Mouse (Mus musculus): Measurements from ENCODE around the gene Ear6. TPM values are rescaled to one million over a fixed set of nuclear protein-coding genes. Genes with fewer than 3 reads are reported as not detected.
A peak's percentile ranks its signal among the peaks of the same experiment; 100 is the strongest.
"Not testable (repeated sequence)": the region's sequence is repeated elsewhere in the genome, so short reads cannot be mapped to it uniquely, and the experiment has no call there.

Ear6 gene
- polyA plus RNA-seq, 1 experiment from 2014 or later: not detected

DNA sequence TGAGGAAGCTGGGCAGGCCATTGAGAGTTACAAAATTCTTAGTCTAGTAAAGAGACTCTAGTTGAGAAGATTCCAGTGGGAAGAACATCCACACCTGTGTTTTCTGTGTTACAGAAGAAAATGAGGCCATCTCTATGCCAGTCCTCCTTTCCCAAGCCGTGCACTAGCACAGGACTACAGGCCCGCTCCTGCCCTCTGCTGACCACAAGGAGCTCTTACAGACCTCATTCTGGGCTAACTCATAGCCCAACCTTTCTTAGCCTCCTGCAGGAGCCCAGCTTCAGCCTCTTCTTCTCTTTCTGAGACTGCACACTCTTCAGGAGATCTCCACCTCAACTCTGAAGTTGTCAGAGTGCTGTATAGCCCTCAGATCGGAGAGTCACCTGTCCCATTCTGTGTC is 2.5 kb upstream of the Ear6 start:
- not testable (repeated sequence) for H3K36me3 ChIP-seq (ENCODE audit: control insufficient read depth, insufficient read depth, low read length); H3K27ac ChIP-seq (replicated peaks; ENCODE audit: low read depth, low read length); H3K27me3 ChIP-seq (replicated peaks; ENCODE audit: control insufficient read depth, insufficient read depth, low read length); ATAC-seq (ENCODE audit: low read depth); H3K9ac ChIP-seq (ENCODE audit: low read depth, low read length); H3K4me1 ChIP-seq (ENCODE audit: control insufficient read depth, insufficient read depth, low read length); H3K4me2 ChIP-seq (ENCODE audit: low read depth, low read length); H3K4me3 ChIP-seq (ENCODE audit: low read depth, low read length); H3K9me3 ChIP-seq (ENCODE audit: control insufficient read depth, low read length)
- WGBS: 50% methylated on average over 3 of the region's 3 CpGs
- peak; percentile 16 for DNase-seq (ENCODE audit: low spot score)

DNA sequence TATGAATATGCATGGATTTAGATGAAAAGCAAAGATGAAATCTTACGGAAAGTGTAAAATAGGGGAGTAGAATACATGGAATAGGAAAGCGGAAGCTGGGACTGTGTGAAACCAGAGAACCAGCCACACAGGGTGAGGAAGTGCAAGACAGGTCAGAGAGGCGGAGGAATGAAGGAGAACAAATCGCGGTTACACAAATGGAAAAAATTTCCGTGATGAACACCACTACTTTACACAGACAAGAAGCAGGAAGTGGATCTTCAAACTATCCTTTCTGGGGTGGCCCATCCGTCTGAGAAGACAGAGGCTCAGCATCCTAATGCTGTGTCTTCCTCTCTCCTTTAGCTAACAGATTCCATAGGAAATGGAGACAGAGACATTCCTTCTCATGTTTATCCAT is 1.8 kb downstream of the Ear6 start:
- H3K4me3 ChIP-seq (ENCODE audit: low read depth, low read length); H3K9me3 ChIP-seq (ENCODE audit: control insufficient read depth, low read length); H3K4me1 ChIP-seq (ENCODE audit: control insufficient read depth, insufficient read depth, low read length); DNase-seq (ENCODE audit: low spot score); H3K27me3 ChIP-seq (replicated peaks; ENCODE audit: control insufficient read depth, insufficient read depth, low read length); H3K9ac ChIP-seq (ENCODE audit: low read depth, low read length); H3K4me2 ChIP-seq (ENCODE audit: low read depth, low read length); H3K36me3 ChIP-seq (ENCODE audit: control insufficient read depth, insufficient read depth, low read length); H3K27ac ChIP-seq (replicated peaks; ENCODE audit: low read depth, low read length); ATAC-seq (ENCODE audit: low read depth): not testable (repeated sequence)
- WGBS: 74% methylated on average over 7 of the region's 7 CpGs

DNA sequence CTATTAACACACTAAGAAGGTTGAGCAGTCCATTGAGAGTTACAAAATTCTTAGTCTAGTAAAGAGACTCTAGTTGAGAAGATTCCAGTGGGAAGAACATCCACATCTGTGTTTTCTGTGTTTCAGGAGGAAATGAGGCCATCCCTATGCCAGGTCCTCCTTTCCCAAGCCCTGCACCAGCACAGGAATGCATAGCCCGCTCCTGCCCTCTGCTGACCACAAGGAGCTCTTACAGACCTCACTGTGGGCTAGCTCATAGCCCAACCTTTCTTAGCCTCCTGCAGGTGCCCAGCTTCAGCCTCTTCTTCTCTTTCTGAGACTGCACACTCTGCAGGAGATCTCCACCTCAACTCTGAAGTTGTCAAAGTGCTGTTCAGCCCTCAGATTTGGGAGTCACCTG is 10.1 kb downstream of the Ear6 start:
- not testable (repeated sequence) for ATAC-seq (ENCODE audit: low read depth); H3K9ac ChIP-seq (ENCODE audit: low read depth, low read length)

DNA sequence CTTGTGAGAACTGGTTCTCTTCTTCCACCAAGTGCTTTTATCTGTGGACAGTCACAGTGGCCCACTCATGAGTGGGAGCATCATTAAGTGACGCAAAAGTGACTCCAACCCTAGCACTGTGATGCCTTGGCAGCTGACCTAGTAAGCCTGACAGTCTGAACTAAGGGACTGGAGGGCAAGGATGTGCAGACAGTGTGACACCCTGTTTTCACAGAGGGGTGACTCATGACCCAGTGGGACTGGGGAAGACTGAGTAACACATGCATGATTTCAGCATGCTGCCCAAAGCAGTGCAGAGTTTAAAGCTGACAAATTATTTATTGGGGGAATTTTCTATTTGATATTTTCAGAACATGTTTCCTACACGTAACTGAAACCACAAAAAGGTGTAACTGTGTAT is 17.3 kb downstream of the Ear6 start:
- Histone ChIP-seq H3K36me3 (ENCODE audit: control insufficient read depth, insufficient read depth, low read length) (no peaks in the 10 kb centered on the region), H3K4me3 (ENCODE audit: low read depth, low read length) (no peak overlapping the region), H3K9me3 (ENCODE audit: control insufficient read depth, low read length) (no peaks in the 10 kb centered on the region), H3K27ac (replicated peaks; ENCODE audit: low read depth, low read length) (no peak overlapping the region), H3K4me2 (ENCODE audit: low read depth, low read length) (no peak overlapping the region), H3K9ac (ENCODE audit: low read depth, low read length) (no peak overlapping the region), H3K4me1 (ENCODE audit: control insufficient read depth, insufficient read depth, low read length) (no peaks in the 10 kb centered on the region), H3K27me3 (replicated peaks; ENCODE audit: control insufficient read depth, insufficient read depth, low read length) (no peaks in the 10 kb centered on the region)
- no peak for DNase-seq (ENCODE audit: low spot score)
- 73% methylated on average over 2 of the region's 2 CpGs for WGBS
- ATAC-seq (ENCODE audit: low read depth): no peak

More for the DNA sequence above, 10.1 kb downstream of the Ear6 start:
- H3K36me3 ChIP-seq (ENCODE audit: control insufficient read depth, insufficient read depth, low read length); DNase-seq (ENCODE audit: low spot score); H3K27me3 ChIP-seq (replicated peaks; ENCODE audit: control insufficient read depth, insufficient read depth, low read length); H3K9me3 ChIP-seq (ENCODE audit: control insufficient read depth, low read length); H3K27ac ChIP-seq (replicated peaks; ENCODE audit: low read depth, low read length); H3K4me2 ChIP-seq (ENCODE audit: low read depth, low read length); H3K4me1 ChIP-seq (ENCODE audit: control insufficient read depth, insufficient read depth, low read length); H3K4me3 ChIP-seq (ENCODE audit: low read depth, low read length): not testable (repeated sequence)
- WGBS: 7% methylated on average over 1 of the region's 1 CpGs

DNA sequence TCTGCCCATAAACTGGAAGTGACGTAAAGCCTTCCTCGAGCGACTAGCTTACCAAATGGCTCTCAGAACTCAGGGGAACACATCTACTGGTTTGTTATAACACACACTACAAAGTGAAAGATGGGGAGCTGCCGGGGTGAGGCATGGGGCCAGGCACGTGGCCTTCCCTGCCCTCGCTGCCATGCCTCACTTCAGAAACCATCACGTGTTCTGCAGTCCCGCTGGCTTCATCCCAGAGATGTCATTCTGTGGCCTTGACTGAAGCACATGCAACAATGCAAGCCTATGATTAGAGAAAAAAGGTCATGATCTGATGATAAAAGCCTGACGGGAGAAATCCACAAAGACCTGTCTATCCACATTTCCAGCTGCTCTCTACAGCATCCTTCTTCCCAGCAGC is 18.2 kb downstream of the Ear6 start:
- no peak for ATAC-seq (ENCODE audit: low read depth)
- DNase-seq (ENCODE audit: low spot score): no peak
- no peaks in the 10 kb centered on the region for H3K36me3 ChIP-seq (ENCODE audit: control insufficient read depth, insufficient read depth, low read length)
- no peak overlapping the region for H3K27ac ChIP-seq (replicated peaks; ENCODE audit: low read depth, low read length)
- WGBS: 75% methylated on average over 9 of the region's 9 CpGs
- no peak overlapping the region for H3K9ac ChIP-seq (ENCODE audit: low read depth, low read length)
- H3K4me3 ChIP-seq (ENCODE audit: low read depth, low read length): no peak overlapping the region
- no peaks in the 10 kb centered on the region for H3K4me1 ChIP-seq (ENCODE audit: control insufficient read depth, insufficient read depth, low read length)
- no peaks in the 10 kb centered on the region for H3K9me3 ChIP-seq (ENCODE audit: control insufficient read depth, low read length)
- H3K27me3 ChIP-seq (replicated peaks; ENCODE audit: control insufficient read depth, insufficient read depth, low read length): no peaks in the 10 kb centered on the region
- H3K4me2 ChIP-seq (ENCODE audit: low read depth, low read length): no peak overlapping the region

DNA sequence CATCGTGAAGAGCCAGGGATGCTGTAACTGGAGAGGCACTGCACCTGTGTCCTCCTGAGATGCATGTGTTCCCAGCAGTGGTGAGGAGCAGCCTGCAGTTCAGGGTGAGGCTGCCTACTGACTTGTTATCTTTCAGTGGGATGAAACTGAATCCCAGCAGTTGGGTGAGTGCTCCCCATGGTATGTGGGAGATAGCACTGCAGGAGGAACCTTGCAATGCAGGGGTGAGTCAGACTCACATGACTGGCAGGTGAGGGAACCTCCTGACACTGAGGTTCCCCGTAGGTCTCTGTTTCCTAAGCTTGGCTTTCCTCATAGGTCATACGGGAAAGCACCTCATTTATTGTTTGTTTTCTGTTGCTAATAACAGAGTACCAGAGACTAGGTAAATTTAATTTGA is 24.0 kb downstream of the Ear6 start:
- Histone ChIP-seq H3K27ac (replicated peaks; ENCODE audit: low read depth, low read length) (no peak overlapping the region), H3K4me1 (ENCODE audit: control insufficient read depth, insufficient read depth, low read length) (no peaks in the 10 kb centered on the region), H3K27me3 (replicated peaks; ENCODE audit: control insufficient read depth, insufficient read depth, low read length) (no peaks in the 10 kb centered on the region), H3K9me3 (ENCODE audit: control insufficient read depth, low read length) (no peaks in the 10 kb centered on the region), H3K9ac (ENCODE audit: low read depth, low read length) (no peak overlapping the region), H3K36me3 (ENCODE audit: control insufficient read depth, insufficient read depth, low read length) (no peaks in the 10 kb centered on the region), H3K4me2 (ENCODE audit: low read depth, low read length) (no peak overlapping the region), H3K4me3 (ENCODE audit: low read depth, low read length) (no peak overlapping the region)
- 75% methylated on average over 3 of the region's 3 CpGs for WGBS
- no peak for DNase-seq (ENCODE audit: low spot score)
- ATAC-seq (ENCODE audit: low read depth): no peak

DNA sequence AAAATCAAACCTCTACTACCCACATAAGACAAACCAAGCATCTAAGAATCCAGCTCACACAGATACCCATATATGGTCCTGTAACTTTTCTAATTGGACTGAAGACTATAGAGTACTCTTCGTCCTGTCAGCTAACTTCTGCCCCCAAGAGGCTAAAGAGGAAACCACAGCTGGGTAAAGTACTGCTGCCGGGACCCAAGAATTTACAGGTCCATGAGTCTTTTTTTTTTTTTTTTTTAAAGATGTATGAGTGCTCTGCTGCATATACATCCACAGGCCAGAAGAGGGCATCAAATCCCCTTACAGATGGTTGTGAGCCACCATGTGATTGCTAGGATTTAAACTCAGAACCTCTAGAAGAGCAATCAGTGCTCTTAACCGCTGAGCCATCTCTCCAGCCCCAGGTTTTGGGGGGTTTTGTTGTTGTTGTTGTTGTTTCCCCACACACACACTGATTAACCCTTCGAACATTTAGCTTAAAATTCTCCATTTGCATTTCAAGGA is 30.1 kb downstream of the Ear6 start:
- Histone ChIP-seq H3K27me3 (replicated peaks; ENCODE audit: control insufficient read depth, insufficient read depth, low read length) (no peaks in the 10 kb centered on the region), H3K27ac (replicated peaks; ENCODE audit: low read depth, low read length) (peak overlapping the region; percentile 74), H3K36me3 (ENCODE audit: control insufficient read depth, insufficient read depth, low read length) (peaks cover 21% of the 10 kb centered on the region), H3K9me3 (ENCODE audit: control insufficient read depth, low read length) (no peaks in the 10 kb centered on the region), H3K9ac (ENCODE audit: low read depth, low read length) (peak overlapping the region; percentile 63; the same call in 1 of the 2 replicates), H3K4me3 (ENCODE audit: low read depth, low read length) (peak overlapping the region; percentile 79), H3K4me1 (ENCODE audit: control insufficient read depth, insufficient read depth, low read length) (peaks cover 8% of the 10 kb centered on the region; the same call in 1 of the 2 replicates), H3K4me2 (ENCODE audit: low read depth, low read length) (peak overlapping the region; percentile 74)
- ATAC-seq (ENCODE audit: low read depth) (peak; percentile 45), DNase-seq (ENCODE audit: low spot score) (peak; percentile 90)
- 0% methylated on average over 4 of the region's 4 CpGs for WGBS

DNA sequence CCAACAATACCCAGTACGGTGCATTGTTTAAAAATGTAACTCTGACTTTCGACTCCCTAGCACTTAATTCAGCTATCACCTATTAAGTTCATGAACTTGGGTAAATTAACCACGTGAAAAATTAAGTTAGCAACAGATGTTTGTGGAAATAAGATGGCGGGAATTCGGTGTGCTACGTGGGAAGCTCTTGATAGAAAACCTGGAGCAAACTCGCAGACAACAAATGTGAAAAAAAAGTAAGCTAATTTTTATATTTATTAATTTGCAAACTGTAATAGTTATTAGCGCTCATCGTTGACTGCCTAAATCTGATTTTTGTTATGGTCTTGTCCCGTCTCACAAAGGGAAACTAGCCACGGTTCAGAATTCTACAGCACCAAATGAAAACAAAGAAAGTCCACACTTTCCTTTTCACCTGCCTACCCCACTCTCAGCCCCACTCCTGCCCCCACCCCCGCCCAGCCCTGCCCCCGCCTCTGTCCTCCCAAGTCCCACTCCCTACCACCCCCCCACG is 30.6 kb downstream of the Ear6 start:
- peak overlapping the region; percentile 74 for H3K4me2 ChIP-seq (ENCODE audit: low read depth, low read length)
- peaks cover 26% of the 10 kb centered on the region for H3K36me3 ChIP-seq (ENCODE audit: control insufficient read depth, insufficient read depth, low read length)
- peak; percentile 42 for ATAC-seq (ENCODE audit: low read depth)

More for the DNA sequence above, 30.6 kb downstream of the Ear6 start:
- Histone ChIP-seq H3K9me3 (ENCODE audit: control insufficient read depth, low read length) (no peaks in the 10 kb centered on the region), H3K4me1 (ENCODE audit: control insufficient read depth, insufficient read depth, low read length) (peaks cover 8% of the 10 kb centered on the region; the same call in 1 of the 2 replicates), H3K9ac (ENCODE audit: low read depth, low read length) (peak overlapping the region; percentile 63), H3K4me3 (ENCODE audit: low read depth, low read length) (peak overlapping the region; percentile 79), H3K27me3 (replicated peaks; ENCODE audit: control insufficient read depth, insufficient read depth, low read length) (no peaks in the 10 kb centered on the region), H3K27ac (replicated peaks; ENCODE audit: low read depth, low read length) (peak overlapping the region; percentile 74)
- WGBS: 1% methylated on average over 14 of the region's 14 CpGs
- DNase-seq (ENCODE audit: low spot score): peak; percentile 61

Data from embryonic facial prominence, embryonic 14.5 days (tissue).